Mouse (Mus musculus) liver, embryonic 18 days (tissue): ENCODE measurements around the gene Apoo. TPM values are rescaled to one million over a fixed set of nuclear protein-coding genes. Genes with fewer than 3 reads are reported as not detected.

ENCODE experiments used
- polyA plus RNA-seq: library from polyadenylated mRNA; depleted of rRNA; stranded (reverse); fragments of >200 nt; gene quantifications from 2 replicates; pipeline ENCODE4 v1.2.3, GENCODE M21; 2012; rRNA removed

The Apoo gene
- 10.8 and 11.7 TPM in 2 replicates for polyA plus RNA-seq

GRCm38 (mm10) chrX:94366670-94367241, at the start of gene Apoo, which contains the start of gene Fam90a1b:
Gene Apoo, plus strand, starts transcription at chrX:94367117.
Gene Fam90a1b, minus strand, starts transcription at chrX:94366777.

Other genes starting within 250 kb of the Apoo start
- gene Zfx, start 243.4 kb upstream of the Apoo start, polyA plus RNA-seq: 4.4 and 4.9 TPM in 2 replicates
- gene Eif2s3x, start 154.3 kb upstream of the Apoo start, polyA plus RNA-seq: 26.1 and 39.5 TPM in 2 replicates
- gene Klhl15, start 132.5 kb upstream of the Apoo start, polyA plus RNA-seq: 1.5 and 1.9 TPM in 2 replicates
- not detected in 2 replicates for gene Fam90a1b, start 340 bp upstream of the Apoo start, polyA plus RNA-seq
- 95.2 and 103 TPM in 2 replicates for gene Maged1, start 175.0 kb downstream of the Apoo start, polyA plus RNA-seq